Mouse (Mus musculus) B cell, adult 62 days (primary cell): ENCODE data around the gene Olfr285. TPM values are rescaled to one million over a fixed set of nuclear protein-coding genes. Genes with fewer than 3 reads are reported as not detected.

Experiments used
- total RNA-seq: library from RNA; stranded (reverse); gene quantifications from 4 replicates; pipeline ENCODE4 v1.2.4, GENCODE M21; 2023

Olfr285 gene
- total RNA-seq = not detected in 4 replicates

DNA sequence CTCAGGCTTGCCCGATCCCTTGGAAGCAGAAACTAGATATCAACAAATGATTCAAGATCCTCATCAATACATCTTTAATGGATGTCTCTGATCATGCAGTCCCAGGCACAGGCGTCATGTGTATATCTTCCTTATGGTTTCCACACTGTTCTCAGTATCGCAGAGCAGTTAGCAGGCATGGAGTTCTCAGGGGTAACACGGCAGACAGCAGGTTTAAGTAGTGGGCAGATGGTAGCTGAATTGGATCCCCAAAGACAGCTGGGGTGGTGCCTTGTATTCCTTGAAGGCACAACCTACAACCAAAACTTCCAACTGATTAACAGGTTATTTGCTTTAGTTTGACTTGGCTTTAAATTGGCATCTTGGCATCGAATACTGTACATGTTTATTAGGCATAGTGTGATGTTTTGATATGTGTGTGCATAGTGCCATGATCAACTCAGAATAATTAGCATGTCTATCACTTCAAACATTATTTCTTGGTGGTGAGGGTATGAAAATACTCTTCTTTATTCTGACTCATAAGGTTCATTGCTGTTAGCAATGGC, at the start of gene Olfr285:
Gene Olfr285, minus strand, starts transcription at position 177 of the 548 bp plus-strand sequence.

DNA sequence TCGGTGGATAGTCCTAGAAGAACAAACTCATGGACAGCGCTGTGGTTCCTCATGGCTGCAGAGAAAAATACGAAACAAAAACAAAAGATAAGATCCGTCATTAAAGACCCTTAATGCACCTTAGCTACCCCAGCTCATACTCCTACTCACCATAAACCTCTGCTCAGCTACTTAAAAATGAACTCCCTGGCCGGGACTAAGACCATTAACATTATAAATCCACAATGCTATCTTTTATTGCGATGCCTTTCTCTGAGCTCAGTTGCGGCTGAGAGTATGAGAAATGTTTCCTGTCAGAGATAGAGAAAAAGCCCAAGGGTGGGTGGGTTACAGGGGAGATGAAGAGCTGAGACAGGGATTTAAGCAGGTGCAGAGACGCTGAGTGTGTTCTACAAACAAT, 23.7 kb upstream of the Olfr285 start, which contains the start of gene Olfr284:
Gene Olfr284, minus strand, starts transcription at position 101 of the 400 bp plus-strand sequence.

DNA sequence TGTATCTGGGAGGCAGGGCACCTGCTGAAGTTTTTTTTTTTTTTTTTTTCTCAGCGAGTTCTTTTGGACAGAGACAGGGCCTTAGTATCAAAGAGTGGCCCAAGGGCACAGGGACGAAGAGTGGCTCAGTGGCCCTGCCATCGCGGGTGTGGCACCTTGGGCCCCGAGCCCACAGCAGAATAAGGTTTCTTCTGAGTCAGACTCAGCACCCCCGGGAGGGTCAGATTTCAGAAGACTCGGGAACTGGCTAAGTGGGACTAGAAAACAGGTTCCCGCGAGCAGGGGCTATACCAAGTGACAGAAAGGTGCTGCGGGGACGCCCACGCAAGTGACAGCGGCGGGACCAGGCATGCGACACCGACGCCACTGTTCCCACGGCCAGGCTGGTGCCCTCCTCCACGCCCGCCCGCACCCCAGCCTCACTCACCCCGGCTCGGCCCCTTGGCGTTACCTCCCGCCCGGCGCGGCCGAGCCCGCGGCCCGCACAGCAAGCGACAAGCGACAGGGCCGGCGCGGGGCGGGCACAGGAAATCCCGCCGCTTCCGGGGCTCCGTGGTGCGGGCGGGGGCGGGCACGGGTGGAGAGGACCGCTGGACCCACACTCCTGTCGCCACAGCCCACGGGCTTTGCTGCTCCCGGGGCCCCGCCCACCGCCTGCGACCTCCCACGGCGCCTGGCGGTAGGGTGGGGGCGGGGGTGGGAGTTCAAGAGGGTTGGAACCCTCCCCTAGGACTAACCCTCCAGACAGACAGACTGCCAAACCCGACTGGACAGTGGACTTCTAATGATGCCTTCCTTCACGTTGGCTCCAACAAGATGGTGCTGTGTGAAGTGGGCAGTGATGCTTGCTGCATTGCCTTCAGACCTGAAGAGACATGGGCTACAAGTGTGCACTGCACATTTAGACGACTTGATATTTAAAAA, 21.3 kb downstream of the Olfr285 start, which contains the start of gene Zfp641:
Gene Zfp641, minus strand, starts transcription at position 534 of the 924 bp plus-strand sequence.

Other genes with a start within 250 kb of the Olfr285 start
- gene Pfkm, start 224.8 kb downstream of the Olfr285 start, total RNA-seq = 4.9 to 7.8 TPM (median 6.2 TPM) in 4 replicates
- 62.1 to 63.5 TPM (median 63.3 TPM) in 4 replicates for gene Senp1, start 223.6 kb downstream of the Olfr285 start, total RNA-seq
- gene Asb8, start 151.7 kb downstream of the Olfr285 start, total RNA-seq = 14.8 to 17.0 TPM (median 16.3 TPM) in 4 replicates
- gene Ccdc184, start 150.2 kb downstream of the Olfr285 start, total RNA-seq = 0.26 TPM in 1 of 4 replicates, not detected in the others
- gene Olfr288, start 121.8 kb downstream of the Olfr285 start, total RNA-seq = not detected in 4 replicates
- gene Gm44579, start 96.4 kb downstream of the Olfr285 start, total RNA-seq = not detected in 4 replicates
- gene Olfr287, start 96.3 kb downstream of the Olfr285 start, total RNA-seq = not detected in 4 replicates
- gene Olfr286, start 82.9 kb downstream of the Olfr285 start, total RNA-seq = not detected in 4 replicates
- gene H1fnt, start 60.1 kb downstream of the Olfr285 start, total RNA-seq = not detected in 4 replicates
- not detected in 4 replicates for gene Zfp641, start 21.2 kb downstream of the Olfr285 start, total RNA-seq
- not detected in 4 replicates for gene Olfr284, start 23.6 kb upstream of the Olfr285 start, total RNA-seq
- gene Olfr283, start 63.6 kb upstream of the Olfr285 start, total RNA-seq = not detected in 4 replicates
- not detected in 4 replicates for gene Olfr282, start 113.9 kb upstream of the Olfr285 start, total RNA-seq
- not detected in 4 replicates for gene Olfr281, start 135.2 kb upstream of the Olfr285 start, total RNA-seq
- not detected in 4 replicates for gene OR5BS1P, start 152.5 kb upstream of the Olfr285 start, total RNA-seq
- not detected in 4 replicates for gene Lalba, start 165.4 kb upstream of the Olfr285 start, total RNA-seq
- not detected in 4 replicates for gene Olfr279, start 175.0 kb upstream of the Olfr285 start, total RNA-seq
- gene Kansl2, start 216.9 kb upstream of the Olfr285 start, total RNA-seq = 66.9 to 79.3 TPM (median 72.8 TPM) in 4 replicates